Mouse (Mus musculus) left cerebral cortex, postnatal 4 days (tissue): ENCODE data around the gene Iqck. TPM values are rescaled to one million over a fixed set of nuclear protein-coding genes. Genes with fewer than 3 reads are reported as not detected.

ENCODE experiments used
- DNase-seq: peaks from one replicate; pipeline ENCODE4 v3.0.0-alpha.2; 2022
- intact Hi-C: fragments of 180-260 bp; cut with DNase I; formaldehyde crosslinking; loops from one replicate; pipeline ENCODE4 v1.15.1; 2025
- total RNA-seq, 2 experiments: library from RNA; stranded (reverse); gene quantifications; 2 replicates each; pipeline ENCODE4 v1.2.3; 2021

The Iqck gene
- total RNA-seq, 2 experiments from 2014 or later = 3.5 to 4.0 TPM

- intact Hi-C loops = no loop called here
- DNase-seq = no peak
These were observed 55.6 kb downstream of the Iqck start for GRCm38 (mm10) chr7:118911170-118911569.

GRCm38 (mm10) chr7:118911571-118911970 lies 56.0 kb downstream of the Iqck start:
- no peak for DNase-seq
- intact Hi-C loops = no loop called here

- DNase-seq = peak; percentile 50
These were observed 56.5 kb downstream of the Iqck start for GRCm38 (mm10) chr7:118912049-118912490.

GRCm38 (mm10) chr7:118914561-118915165 lies 59.1 kb downstream of the Iqck start:
- intact Hi-C loops = no loop called here

More at GRCm38 (mm10) chr7:118912049-118912490, 56.5 kb downstream of the Iqck start:
- intact Hi-C loops = no loop called here

GRCm38 (mm10) chr7:118919261-118920006 lies 63.9 kb downstream of the Iqck start:
- intact Hi-C loops = no loop called here
- peak; percentile 21 for DNase-seq

More at GRCm38 (mm10) chr7:118914561-118915165, 59.1 kb downstream of the Iqck start:
- DNase-seq = peak; percentile 27

- DNase-seq = no peak
- intact Hi-C loops = no loop called here
These were observed 67.1 kb downstream of the Iqck start for GRCm38 (mm10) chr7:118922441-118923202.

- DNase-seq = no peak
- intact Hi-C loops = no loop called here
These were observed 70.0 kb downstream of the Iqck start for GRCm38 (mm10) chr7:118925547-118925946.

- intact Hi-C loops = no loop called here
- DNase-seq = no peak
These were observed 71.1 kb downstream of the Iqck start for GRCm38 (mm10) chr7:118926516-118927260.

- intact Hi-C loops = no loop called here
- no peak for DNase-seq
These were observed 71.7 kb downstream of the Iqck start for GRCm38 (mm10) chr7:118927279-118927678.

- DNase-seq = no peak
- intact Hi-C loops = no loop called here
These were observed 72.8 kb downstream of the Iqck start for GRCm38 (mm10) chr7:118928316-118928715.

GRCm38 (mm10) chr7:118928916-118929315 lies 73.4 kb downstream of the Iqck start:
- intact Hi-C loops = no loop called here

GRCm38 (mm10) chr7:118929601-118930311 lies 74.2 kb downstream of the Iqck start:
- intact Hi-C loops = no loop called here

More at GRCm38 (mm10) chr7:118928916-118929315, 73.4 kb downstream of the Iqck start:
- DNase-seq = no peak

GRCm38 (mm10) chr7:118931502-118932395 lies 76.2 kb downstream of the Iqck start:
- DNase-seq = no peak
- intact Hi-C loops = no loop called here

More at GRCm38 (mm10) chr7:118929601-118930311, 74.2 kb downstream of the Iqck start:
- DNase-seq = no peak

GRCm38 (mm10) chr7:118935306-118935705 lies 79.8 kb downstream of the Iqck start:
- DNase-seq = no peak
- intact Hi-C loops = no loop called here

- intact Hi-C loops = no loop called here
These were observed 81.3 kb downstream of the Iqck start for GRCm38 (mm10) chr7:118936844-118937243.

GRCm38 (mm10) chr7:118937469-118938387 lies 82.2 kb downstream of the Iqck start:
- intact Hi-C loops = no loop called here
- no peak for DNase-seq

More at GRCm38 (mm10) chr7:118936844-118937243, 81.3 kb downstream of the Iqck start:
- DNase-seq = no peak

GRCm38 (mm10) chr7:118942297-118942696 lies 86.7 kb downstream of the Iqck start:
- intact Hi-C loops = no loop called here
- DNase-seq = no peak

GRCm38 (mm10) chr7:118943170-118943569 lies 87.6 kb downstream of the Iqck start:
- intact Hi-C loops = no loop called here

More at GRCm38 (mm10) chr7:118943170-118943569, 87.6 kb downstream of the Iqck start:
- no peak for DNase-seq
